Mouse (Mus musculus): ENCODE data around the gene Fbxo46. TPM values are rescaled to one million over a fixed set of nuclear protein-coding genes. Genes with fewer than 3 reads are reported as not detected.

The Fbxo46 gene
- polyA plus RNA-seq, 1 experiment from 2014 or later: 12.8 TPM

GRCm38 (mm10) chr7:19118028-19118771, 1.5 kb upstream of the Fbxo46 start, which contains the start of gene Gm4969:
Gene Gm4969, minus strand, starts transcription at chr7:19118368.
- Histone ChIP-seq H3K4me1 (replicated peaks) (peaks cover 6% of the 10 kb centered on the region), H3K9ac (no peak within 1 kb of the TSS), H3K4me2 (replicated peaks) (peak within 1 kb of the TSS; percentile 70), H3K4me3 (replicated peaks) (peak within 1 kb of the TSS; percentile 25), H3K27ac (no peak within 1 kb of the TSS), H3K27me3 (replicated peaks) (no peaks in the 10 kb centered on the region), H3K9me3 (no peaks in the 10 kb centered on the region), H3K36me3 (no peaks in the 10 kb centered on the region)
- 28% methylated on average over 47 of the region's 64 CpGs for WGBS
- peak; percentile 21 for ATAC-seq

GRCm38 (mm10) chr7:19119083-19119482, 576 bp upstream of the Fbxo46 start:
- ATAC-seq: peak; percentile 26
- peaks cover 6% of the 10 kb centered on the region for H3K4me1 ChIP-seq (replicated peaks)
- no peaks in the 10 kb centered on the region for H3K36me3 ChIP-seq
- no peak overlapping the region for H3K27ac ChIP-seq
- H3K4me3 ChIP-seq (replicated peaks): no peak overlapping the region
- WGBS: 93% methylated on average over 8 of the region's 8 CpGs
- H3K9ac ChIP-seq: no peak overlapping the region
- no peaks in the 10 kb centered on the region for H3K9me3 ChIP-seq
- no peak overlapping the region; the same call in 1 of the 2 replicates for H3K4me2 ChIP-seq (replicated peaks)
- H3K27me3 ChIP-seq (replicated peaks): no peaks in the 10 kb centered on the region

DNA sequence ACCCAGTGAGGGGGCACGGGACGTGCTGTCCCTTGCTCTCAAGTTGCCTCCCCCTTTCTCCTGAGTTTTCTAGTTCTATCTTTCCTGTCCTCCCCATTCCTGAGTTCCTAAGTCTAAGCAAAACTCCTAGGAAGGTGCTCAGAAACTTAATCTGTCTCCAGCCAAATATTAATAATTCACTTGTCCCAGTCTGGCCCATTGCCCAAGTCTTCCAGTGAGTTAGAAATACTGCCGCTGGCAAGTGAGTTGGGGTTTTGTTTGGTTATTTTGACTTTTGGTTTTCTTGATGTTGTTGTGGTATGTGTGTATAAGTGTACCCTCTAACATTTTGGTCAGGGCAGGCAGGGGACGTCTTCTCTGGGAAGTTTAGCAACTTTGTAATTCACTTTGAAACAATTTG, 2.0 kb downstream of the Fbxo46 start:
- Histone ChIP-seq H3K36me3 (no peaks in the 10 kb centered on the region), H3K4me2 (replicated peaks) (no peak overlapping the region), H3K27me3 (replicated peaks) (no peaks in the 10 kb centered on the region), H3K27ac (no peak overlapping the region), H3K9ac (no peak overlapping the region), H3K9me3 (no peaks in the 10 kb centered on the region), H3K4me1 (replicated peaks) (peaks cover 6% of the 10 kb centered on the region), H3K4me3 (replicated peaks) (no peak overlapping the region)
- ATAC-seq: no peak
- 79% methylated on average over 4 of the region's 4 CpGs for WGBS

GRCm38 (mm10) chr7:19124713-19125112, 5.1 kb downstream of the Fbxo46 start:
- H3K27ac ChIP-seq: no peak overlapping the region
- H3K4me2 ChIP-seq (replicated peaks): no peak overlapping the region
- 86% methylated on average over 6 of the region's 6 CpGs for WGBS
- no peak overlapping the region for H3K9ac ChIP-seq
- H3K4me3 ChIP-seq (replicated peaks): no peak overlapping the region
- no peaks in the 10 kb centered on the region for H3K9me3 ChIP-seq
- H3K27me3 ChIP-seq (replicated peaks): no peaks in the 10 kb centered on the region
- no peaks in the 10 kb centered on the region for H3K36me3 ChIP-seq
- no peaks in the 10 kb centered on the region for H3K4me1 ChIP-seq (replicated peaks)
- ATAC-seq: no peak

DNA sequence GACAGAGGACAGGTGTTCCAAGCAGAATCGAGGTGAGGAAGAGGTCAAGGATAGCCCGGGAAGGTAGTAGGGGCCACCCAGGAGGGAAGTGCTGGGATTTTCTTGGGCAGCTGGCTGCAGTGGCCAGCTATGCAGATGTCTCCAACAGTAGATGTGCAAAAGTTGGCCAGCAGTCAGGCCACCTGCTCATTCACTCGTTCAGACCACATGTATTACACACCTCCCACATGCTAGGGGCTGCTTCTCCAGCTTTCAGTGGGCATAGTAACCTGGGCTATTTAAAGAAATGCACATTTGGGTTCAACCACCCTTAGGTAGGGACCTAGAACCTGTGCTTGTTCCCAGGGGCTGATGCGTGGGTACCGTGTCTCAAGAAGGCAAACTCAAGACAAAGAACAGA, 8.1 kb downstream of the Fbxo46 start:
- Histone ChIP-seq H3K9ac (no peak overlapping the region), H3K4me2 (replicated peaks) (no peak overlapping the region), H3K27ac (no peak overlapping the region), H3K4me3 (replicated peaks) (no peak overlapping the region), H3K27me3 (replicated peaks) (no peaks in the 10 kb centered on the region), H3K4me1 (replicated peaks) (peaks cover 12% of the 10 kb centered on the region; the same call in 1 of the 2 replicates), H3K36me3 (no peaks in the 10 kb centered on the region), H3K9me3 (no peaks in the 10 kb centered on the region)
- ATAC-seq: no peak
- 75% methylated on average over 5 of the region's 5 CpGs for WGBS

DNA sequence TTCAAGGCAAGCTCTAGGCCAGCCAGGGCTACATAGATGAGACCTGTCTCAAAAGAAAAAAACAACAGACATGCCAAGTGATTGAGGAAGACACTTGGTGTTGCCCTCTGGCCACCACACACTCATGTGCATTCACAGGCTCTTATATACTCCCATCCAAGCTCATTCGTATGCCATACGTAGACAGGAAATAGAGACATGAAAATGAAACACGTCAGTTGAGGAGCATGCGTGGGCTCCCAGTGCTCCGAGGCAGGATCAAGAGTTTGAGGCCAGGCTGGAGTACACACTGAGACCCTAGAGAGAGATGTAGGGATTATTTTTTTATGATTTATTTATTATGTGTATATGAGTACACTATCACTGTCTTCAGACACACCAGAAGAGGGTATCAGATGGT, 9.7 kb downstream of the Fbxo46 start:
- no peak overlapping the region for H3K4me2 ChIP-seq (replicated peaks)
- H3K27ac ChIP-seq: no peak overlapping the region
- H3K27me3 ChIP-seq (replicated peaks): no peaks in the 10 kb centered on the region
- H3K36me3 ChIP-seq: no peaks in the 10 kb centered on the region
- 87% methylated on average over 5 of the region's 5 CpGs for WGBS
- H3K9me3 ChIP-seq: no peaks in the 10 kb centered on the region
- no peak overlapping the region for H3K9ac ChIP-seq
- H3K4me3 ChIP-seq (replicated peaks): no peak overlapping the region
- ATAC-seq: no peak
- peaks cover 12% of the 10 kb centered on the region; the same call in 1 of the 2 replicates for H3K4me1 ChIP-seq (replicated peaks)

GRCm38 (mm10) chr7:19130657-19131056, 11.0 kb downstream of the Fbxo46 start:
- Histone ChIP-seq H3K36me3 (peaks cover 7% of the 10 kb centered on the region; the same call in 1 of the 2 replicates), H3K4me2 (replicated peaks) (peak overlapping the region; percentile 83), H3K9me3 (no peaks in the 10 kb centered on the region), H3K9ac (0 out of 2 replicates have a peak overlapping the region, but pooled peaks have one; percentile 14), H3K27me3 (replicated peaks) (no peaks in the 10 kb centered on the region), H3K27ac (peak overlapping the region; percentile 74; the same call in 1 of the 2 replicates), H3K4me1 (replicated peaks) (peaks cover 12% of the 10 kb centered on the region; the same call in 1 of the 2 replicates), H3K4me3 (replicated peaks) (no peak overlapping the region)
- 27% methylated on average over 4 of the region's 4 CpGs for WGBS
- 0 out of 2 replicates have a peak, but pooled peaks have one; percentile 3 for ATAC-seq

DNA sequence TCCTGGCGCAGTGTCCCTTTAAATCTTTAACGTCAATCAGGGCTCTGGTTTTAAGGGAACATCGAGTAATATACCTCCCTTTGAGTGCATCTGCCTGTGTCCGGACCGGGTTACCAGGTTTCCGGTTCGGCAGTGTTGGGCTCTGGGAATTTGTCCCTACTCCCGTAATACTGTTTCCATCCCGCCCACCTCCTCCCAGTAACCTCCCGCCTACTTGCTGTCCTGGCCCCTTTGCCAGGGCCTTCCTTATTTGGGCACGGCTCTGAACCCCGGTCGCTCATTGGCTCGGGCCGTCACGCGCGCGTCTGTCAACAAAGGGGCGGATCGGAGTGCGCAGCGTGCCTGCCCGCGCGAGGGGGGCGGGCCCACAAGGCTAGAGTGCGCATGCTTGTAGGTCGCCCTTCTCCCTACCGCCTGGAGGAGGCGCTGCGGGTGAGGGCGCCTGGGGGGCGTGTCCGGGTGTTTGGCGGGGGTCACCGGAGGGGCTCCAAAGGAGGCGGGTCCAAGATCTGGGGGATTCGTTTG, 11.7 kb downstream of the Fbxo46 start:
- WGBS: under 1% methylated on average over 39 of the region's 39 CpGs
- peak overlapping the region; percentile 46 for H3K9ac ChIP-seq
- peak; percentile 99 for ATAC-seq
- peaks cover 12% of the 10 kb centered on the region; the same call in 1 of the 2 replicates for H3K4me1 ChIP-seq (replicated peaks)
- H3K9me3 ChIP-seq: no peaks in the 10 kb centered on the region
- H3K4me2 ChIP-seq (replicated peaks): peak overlapping the region; percentile 83
- peak overlapping the region; percentile 46 for H3K4me3 ChIP-seq (replicated peaks)
- peaks cover 14% of the 10 kb centered on the region for H3K36me3 ChIP-seq
- peak overlapping the region; percentile 74 for H3K27ac ChIP-seq
- H3K27me3 ChIP-seq (replicated peaks): no peaks in the 10 kb centered on the region

GRCm38 (mm10) chr7:19136168-19136567, 16.5 kb downstream of the Fbxo46 start:
- no peak overlapping the region for H3K9ac ChIP-seq
- no peak overlapping the region for H3K27ac ChIP-seq
- H3K4me2 ChIP-seq (replicated peaks): no peak overlapping the region
- ATAC-seq: no peak
- H3K36me3 ChIP-seq: peaks cover 37% of the 10 kb centered on the region
- WGBS: 93% methylated on average over 13 of the region's 13 CpGs
- H3K9me3 ChIP-seq: no peaks in the 10 kb centered on the region
- H3K4me1 ChIP-seq (replicated peaks): peaks cover 5% of the 10 kb centered on the region; the same call in 1 of the 2 replicates
- H3K27me3 ChIP-seq (replicated peaks): no peaks in the 10 kb centered on the region
- no peak overlapping the region for H3K4me3 ChIP-seq (replicated peaks)

DNA sequence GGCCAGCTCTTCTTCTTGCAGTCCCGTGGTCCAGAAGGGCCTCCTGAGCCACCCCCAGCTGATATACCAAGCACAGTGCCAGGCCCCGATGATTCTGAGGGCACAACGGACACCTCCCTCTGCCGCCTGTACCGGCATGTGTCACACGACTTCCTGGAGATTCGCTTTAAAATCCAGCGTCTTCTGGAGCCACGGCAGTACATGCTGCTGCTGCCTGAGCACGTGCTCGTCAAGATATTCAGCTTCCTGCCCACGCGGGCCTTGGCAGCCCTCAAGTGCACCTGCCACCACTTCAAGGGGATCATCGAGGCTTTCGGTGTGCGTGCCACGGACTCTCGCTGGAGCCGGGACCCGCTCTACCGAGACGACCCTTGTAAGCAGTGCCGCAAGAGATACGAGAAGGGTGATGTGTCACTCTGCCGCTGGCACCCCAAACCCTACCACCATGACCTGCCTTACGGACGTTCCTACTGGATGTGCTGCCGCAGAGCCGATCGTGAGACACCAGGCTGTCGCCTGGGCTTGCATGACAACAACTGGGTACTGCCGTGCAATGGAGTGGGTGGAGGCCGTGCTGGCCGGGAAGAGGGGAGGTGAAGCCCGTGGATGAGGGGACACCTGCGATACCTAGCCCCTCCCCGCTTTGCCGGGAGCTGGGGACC, 17.1 kb downstream of the Fbxo46 start:
- Histone ChIP-seq H3K27me3 (replicated peaks) (no peaks in the 10 kb centered on the region), H3K4me3 (replicated peaks) (no peak overlapping the region), H3K9ac (no peak overlapping the region), H3K27ac (no peak overlapping the region), H3K36me3 (peaks cover 37% of the 10 kb centered on the region), H3K4me1 (replicated peaks) (peaks cover 2% of the 10 kb centered on the region; the same call in 1 of the 2 replicates), H3K9me3 (no peaks in the 10 kb centered on the region), H3K4me2 (replicated peaks) (no peak overlapping the region)
- WGBS: 91% methylated on average over 38 of the region's 38 CpGs
- no peak for ATAC-seq

- Histone ChIP-seq H3K4me3 (replicated peaks) (no peak overlapping the region), H3K9me3 (no peaks in the 10 kb centered on the region), H3K27ac (no peak overlapping the region), H3K9ac (no peak overlapping the region), H3K4me1 (replicated peaks) (no peaks in the 10 kb centered on the region), H3K4me2 (replicated peaks) (no peak overlapping the region), H3K27me3 (replicated peaks) (no peaks in the 10 kb centered on the region), H3K36me3 (peaks cover 37% of the 10 kb centered on the region)
- ATAC-seq: no peak
- 58% methylated on average over 5 of the region's 5 CpGs for WGBS
Observed at GRCm38 (mm10) chr7:19137380-19137779, 17.7 kb downstream of the Fbxo46 start.

DNA sequence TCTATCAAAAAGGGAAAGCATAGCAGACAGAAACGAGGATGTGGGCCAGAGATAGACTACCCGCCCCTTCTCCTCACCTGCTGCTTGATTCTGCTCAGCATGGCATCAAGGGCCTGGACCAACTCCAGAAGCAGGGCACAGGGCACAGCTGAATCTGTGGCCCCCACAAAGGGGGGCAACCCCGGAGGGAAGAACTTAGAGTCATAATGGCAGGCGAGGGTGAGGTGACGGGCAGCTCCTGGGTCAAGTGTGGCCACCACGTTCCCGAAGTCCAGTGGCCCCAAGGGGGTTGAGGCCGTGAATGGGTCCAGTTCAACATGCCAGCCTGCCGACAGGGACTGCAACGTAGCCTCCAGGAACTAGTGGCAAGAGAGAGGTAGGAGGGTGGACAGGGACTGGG, 27.1 kb downstream of the Fbxo46 start:
- Histone ChIP-seq H3K4me2 (replicated peaks) (no peak overlapping the region), H3K9ac (no peak overlapping the region), H3K36me3 (no peaks in the 10 kb centered on the region), H3K4me3 (replicated peaks) (no peak overlapping the region), H3K4me1 (replicated peaks) (peaks cover 15% of the 10 kb centered on the region), H3K27ac (no peak overlapping the region), H3K9me3 (no peaks in the 10 kb centered on the region), H3K27me3 (replicated peaks) (no peaks in the 10 kb centered on the region)
- no peak for ATAC-seq
- WGBS: 89% methylated on average over 10 of the region's 10 CpGs
